Mouse (Mus musculus) left cerebral cortex, postnatal 10 days (tissue): ENCODE data around the gene Tpra1. TPM values are rescaled to one million over a fixed set of nuclear protein-coding genes. Genes with fewer than 3 reads are reported as not detected.

ENCODE experiments used
- total RNA-seq, 2 experiments: library from RNA; stranded (reverse); gene quantifications; 2 replicates each; pipeline ENCODE4 v1.2.3; 2021

The Tpra1 gene
- total RNA-seq, 2 experiments from 2014 or later, result 34.2 to 34.9 TPM

Other genes with a start within 250 kb of the Tpra1 start
- 100 to 1,000 TPM; 105 to 106 TPM for gene Mgll, start 177.8 kb upstream of the Tpra1 start, total RNA-seq
- gene Abtb1, start 60.3 kb upstream of the Tpra1 start, total RNA-seq, result 10 to 100 TPM; 31.2 to 31.3 TPM
- gene Podxl2, start 27.2 kb upstream of the Tpra1 start, total RNA-seq, result 100 to 1,000 TPM; 291 to 304 TPM
- gene Mcm2, start 3.5 kb upstream of the Tpra1 start, total RNA-seq, result 1 to 10 TPM; 6.1 to 6.5 TPM